Mouse (Mus musculus) midbrain, embryonic 14.5 days (tissue): ENCODE measurements at regions not wholly inside any gene's neighbourhood (a gene's known extent, or its start where the extent isn't known, plus 50 kb on each side); places are given as distances from the start of the nearest gene placed in this dataset.

Experiments used
- ATAC-seq: fragments of 200-750 bp; cut with Nextera tagmentation; 2 replicates; pipeline ENCODE4 v1.8.0; 2017; ENCODE audit warnings: moderate number of reproducible peaks, moderate library complexity; ENCODE audit not compliant: low FRiP score, low TSS enrichment
- DNase-seq: peaks from one replicate; pipeline ENCODE4 v3.0.0-alpha.2; 2015
- H3K27ac ChIP-seq: fragments of 300-500 bp; sonication (generic); replicated peaks from 2 replicates; pipeline ENCODE4 v1.5.1; 2014; ENCODE audit warnings: mild to moderate bottlenecking, low read depth, low read length, moderate library complexity
- H3K27me3 ChIP-seq: fragments of 300-500 bp; sonication (generic); 2 replicates; pipeline ENCODE4 v1.6.1; 2014; ENCODE audit warnings: low read length, control low read depth, mixed read lengths; ENCODE audit not compliant: control insufficient read depth, insufficient read depth
- H3K36me3 ChIP-seq: fragments of 300-500 bp; sonication (generic); 2 replicates; pipeline ENCODE4 v1.6.1; 2014; ENCODE audit warnings: low read length, control low read depth; ENCODE audit not compliant: control insufficient read depth, insufficient read depth
- H3K4me1 ChIP-seq: fragments of 300-500 bp; sonication (generic); 2 replicates; pipeline ENCODE4 v1.6.1; 2014; ENCODE audit warnings: mild to moderate bottlenecking, antibody characterized with exemption, low read length, control low read depth; ENCODE audit not compliant: control insufficient read depth, insufficient read depth
- H3K4me2 ChIP-seq: fragments of 300-500 bp; sonication (generic); 2 replicates; pipeline ENCODE4 v1.6.1; 2014; ENCODE audit warnings: mild to moderate bottlenecking, low read length, moderate library complexity
- H3K4me3 ChIP-seq: fragments of 300-500 bp; sonication (generic); replicated peaks from 2 replicates; pipeline ENCODE4 v1.5.1; 2014; ENCODE audit warnings: low read depth, low read length
- H3K9ac ChIP-seq: fragments of 300-500 bp; sonication (generic); replicated peaks from 2 replicates; pipeline ENCODE4 v1.6.1; 2014; ENCODE audit warnings: mild to moderate bottlenecking, low read length, moderate library complexity
- H3K9me3 ChIP-seq: fragments of 300-500 bp; sonication (generic); 2 replicates; pipeline ENCODE4 v1.6.1; 2016; ENCODE audit warnings: low read length, control low read depth, mixed read lengths; ENCODE audit not compliant: control insufficient read depth
- WGBS: fragments of 180-500 bp; shearing (Covaris S2); extraction: QIAGEN DNeasy Blood & Tissue Kit; methylation state at CpG from one replicate; pipeline ENCODE4 v1.1.7; 2014; 5-methylcytosine and 5-hydroxymethylcytosine counted together

- Histone ChIP-seq H3K4me3 (no peak overlapping the region), H3K9ac (no peak overlapping the region), H3K9me3 (no peaks in the 10 kb centered on the region), H3K36me3 (no peaks in the 10 kb centered on the region), H3K4me2 (no peak overlapping the region), H3K4me1 (no peaks in the 10 kb centered on the region), H3K27ac (no peak overlapping the region), H3K27me3 (no peaks in the 10 kb centered on the region)
- DNase-seq: peak; percentile 93
- no peak for ATAC-seq
- 37% methylated on average over 16 of the region's 16 CpGs for WGBS
Observed at GRCm38 (mm10) chr10:118592648-118593368, 152.0 kb downstream of the Ifng start.

DNA sequence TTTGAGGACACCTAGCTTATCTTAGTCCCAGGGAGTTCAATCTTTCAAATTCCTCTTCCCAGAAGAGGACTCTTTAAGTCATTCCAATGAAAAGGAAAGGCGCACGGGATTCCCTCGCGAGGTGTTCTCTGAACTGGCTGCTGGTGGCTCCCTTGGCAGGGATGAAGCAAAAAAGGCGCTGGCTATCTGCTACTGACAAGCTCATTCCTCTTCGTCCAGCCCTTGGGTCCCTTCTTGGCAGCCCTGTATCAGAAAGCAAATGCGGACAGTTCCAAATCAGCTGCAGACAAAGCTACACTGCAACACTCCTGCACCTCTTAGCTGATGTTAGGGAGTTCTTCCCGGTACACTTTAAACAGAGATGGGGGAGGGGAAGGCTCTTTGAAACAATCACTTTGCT is 155.4 kb downstream of the Ifng start:
- no peak overlapping the region for H3K4me3 ChIP-seq
- H3K36me3 ChIP-seq: no peaks in the 10 kb centered on the region
- no peak overlapping the region for H3K4me2 ChIP-seq
- WGBS: 61% methylated on average over 8 of the region's 8 CpGs
- no peak for ATAC-seq
- peak; percentile 20 for DNase-seq
- H3K27ac ChIP-seq: no peak overlapping the region
- H3K4me1 ChIP-seq: no peaks in the 10 kb centered on the region
- no peaks in the 10 kb centered on the region for H3K9me3 ChIP-seq
- H3K9ac ChIP-seq: no peak overlapping the region
- no peaks in the 10 kb centered on the region for H3K27me3 ChIP-seq

DNA sequence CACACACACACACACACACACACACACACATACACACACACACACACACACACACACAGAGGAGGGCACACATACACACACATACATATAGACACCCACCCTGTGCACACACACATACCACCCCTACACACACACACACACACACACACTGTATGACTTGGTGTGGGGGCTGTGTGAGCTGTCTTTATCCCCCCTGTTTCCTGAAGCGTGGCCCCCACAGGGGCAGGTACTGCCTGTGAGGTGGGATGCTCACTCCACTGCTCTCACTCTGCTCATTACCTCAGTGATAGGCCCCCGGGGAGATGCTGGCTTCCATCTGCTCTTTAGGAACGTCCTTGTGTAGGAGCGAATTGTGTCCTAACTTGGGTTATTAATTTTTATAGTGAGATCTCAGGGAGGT is 157.7 kb downstream of the Ifng start:
- no peak overlapping the region for H3K9ac ChIP-seq
- no peaks in the 10 kb centered on the region for H3K4me1 ChIP-seq
- H3K4me3 ChIP-seq: no peak overlapping the region
- 70% methylated on average over 4 of the region's 4 CpGs for WGBS
- no peak overlapping the region for H3K27ac ChIP-seq
- H3K36me3 ChIP-seq: no peaks in the 10 kb centered on the region
- DNase-seq: no peak
- no peak for ATAC-seq
- no peak overlapping the region for H3K4me2 ChIP-seq
- no peaks in the 10 kb centered on the region for H3K27me3 ChIP-seq
- no peaks in the 10 kb centered on the region for H3K9me3 ChIP-seq

DNA sequence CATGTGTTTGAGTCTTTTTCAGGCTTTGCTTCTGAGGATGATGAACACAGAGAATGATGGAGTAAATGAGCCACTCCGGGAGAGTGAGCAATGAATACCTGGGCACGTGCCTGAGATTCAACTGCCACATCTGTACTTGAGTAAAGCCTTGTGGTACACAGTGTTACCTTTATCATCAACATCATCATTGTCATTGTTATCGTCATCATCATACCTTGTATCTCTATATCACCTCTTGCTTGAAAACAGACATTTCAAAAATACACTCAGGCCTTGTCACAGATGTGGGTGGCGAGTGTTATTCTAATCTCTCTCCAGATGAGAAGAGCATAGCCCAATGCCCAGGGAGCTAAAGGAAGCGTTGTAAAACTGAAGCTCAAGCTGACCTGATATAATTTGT is 158.4 kb downstream of the Ifng start:
- Histone ChIP-seq H3K36me3 (no peaks in the 10 kb centered on the region), H3K27me3 (no peaks in the 10 kb centered on the region), H3K4me1 (no peaks in the 10 kb centered on the region), H3K27ac (no peak overlapping the region), H3K4me3 (no peak overlapping the region), H3K4me2 (no peak overlapping the region), H3K9ac (no peak overlapping the region), H3K9me3 (no peaks in the 10 kb centered on the region)
- 92% methylated on average over 5 of the region's 5 CpGs for WGBS
- DNase-seq (no peak), ATAC-seq (no peak)

GRCm38 (mm10) chr10:118599610-118600009 is 158.8 kb downstream of the Ifng start:
- DNase-seq (no peak), ATAC-seq (no peak)
- WGBS: 97% methylated on average over 4 of the region's 4 CpGs
- H3K9me3 ChIP-seq: no peaks in the 10 kb centered on the region
- H3K27me3 ChIP-seq: no peaks in the 10 kb centered on the region
- H3K4me2 ChIP-seq: no peak overlapping the region
- H3K9ac ChIP-seq: no peak overlapping the region
- H3K4me3 ChIP-seq: no peak overlapping the region
- no peak overlapping the region for H3K27ac ChIP-seq
- no peaks in the 10 kb centered on the region for H3K4me1 ChIP-seq
- H3K36me3 ChIP-seq: no peaks in the 10 kb centered on the region

DNA sequence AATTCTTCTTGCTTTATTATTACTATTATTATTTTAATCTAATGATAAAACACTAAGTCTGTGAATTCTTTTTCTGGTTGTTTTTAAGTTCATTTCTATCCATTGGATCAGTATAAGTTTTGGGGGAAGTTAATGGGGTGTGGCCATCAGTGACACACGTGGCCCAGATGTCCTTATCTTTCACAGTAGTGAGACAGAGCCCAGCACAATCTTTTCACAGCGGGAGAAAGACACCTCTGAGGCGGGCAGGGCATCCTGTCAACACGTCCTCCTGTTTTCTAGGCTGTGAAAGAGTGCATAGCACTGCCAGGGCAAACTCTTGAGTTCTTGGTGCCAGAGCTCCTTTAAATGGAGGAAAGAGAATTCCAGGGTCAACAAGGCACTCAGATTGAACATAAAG is 162.1 kb downstream of the Ifng start:
- no peaks in the 10 kb centered on the region for H3K4me1 ChIP-seq
- H3K9ac ChIP-seq: no peak overlapping the region
- no peak for ATAC-seq
- WGBS: 83% methylated on average over 4 of the region's 4 CpGs
- no peak for DNase-seq
- H3K4me3 ChIP-seq: no peak overlapping the region
- no peaks in the 10 kb centered on the region for H3K36me3 ChIP-seq
- no peak overlapping the region for H3K27ac ChIP-seq
- no peaks in the 10 kb centered on the region for H3K9me3 ChIP-seq
- no peaks in the 10 kb centered on the region for H3K27me3 ChIP-seq
- H3K4me2 ChIP-seq: no peak overlapping the region

DNA sequence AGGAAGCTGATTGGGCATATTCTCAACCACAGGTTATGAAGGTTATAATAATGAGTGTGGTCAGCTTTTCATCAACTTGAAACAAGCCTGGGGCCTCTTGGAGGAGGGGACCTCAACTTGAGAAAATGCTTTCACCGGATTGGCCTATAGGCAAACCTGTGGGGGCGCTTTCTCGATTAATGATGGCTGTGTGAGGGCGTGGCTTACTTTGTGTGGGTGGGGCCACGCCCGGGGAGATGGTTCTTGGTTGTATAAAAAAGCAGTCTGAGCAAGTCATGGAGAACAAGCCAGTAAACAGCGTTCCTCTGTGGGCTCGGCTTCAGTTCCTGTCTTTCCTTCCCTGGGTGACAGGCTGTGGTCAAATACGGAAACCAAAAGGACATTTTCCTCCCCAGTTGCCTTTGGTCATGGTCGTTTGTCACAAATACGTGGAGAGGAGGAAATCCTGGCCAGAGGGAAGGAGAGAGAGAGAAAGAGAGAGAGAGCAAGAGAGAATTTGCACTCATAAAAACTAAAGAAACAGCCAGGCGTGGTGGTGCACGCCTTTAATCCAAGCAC is 163.1 kb downstream of the Ifng start:
- 90% methylated on average over 13 of the region's 13 CpGs for WGBS
- ATAC-seq (no peak), DNase-seq (no peak)
- no peak overlapping the region for H3K4me2 ChIP-seq
- H3K36me3 ChIP-seq: no peaks in the 10 kb centered on the region
- H3K4me1 ChIP-seq: no peaks in the 10 kb centered on the region
- H3K27me3 ChIP-seq: no peaks in the 10 kb centered on the region
- H3K4me3 ChIP-seq: no peak overlapping the region
- H3K9ac ChIP-seq: no peak overlapping the region
- no peak overlapping the region for H3K27ac ChIP-seq
- H3K9me3 ChIP-seq: no peaks in the 10 kb centered on the region

GRCm38 (mm10) chr10:118605156-118605821 is 164.4 kb downstream of the Ifng start:
- Histone ChIP-seq H3K4me3 (no peak overlapping the region), H3K36me3 (no peaks in the 10 kb centered on the region), H3K9me3 (no peaks in the 10 kb centered on the region), H3K27ac (no peak overlapping the region), H3K4me1 (no peaks in the 10 kb centered on the region), H3K4me2 (no peak overlapping the region), H3K27me3 (no peaks in the 10 kb centered on the region), H3K9ac (no peak overlapping the region)
- no peak for DNase-seq
- no peak for ATAC-seq
- 92% methylated on average over 10 of the region's 10 CpGs for WGBS

DNA sequence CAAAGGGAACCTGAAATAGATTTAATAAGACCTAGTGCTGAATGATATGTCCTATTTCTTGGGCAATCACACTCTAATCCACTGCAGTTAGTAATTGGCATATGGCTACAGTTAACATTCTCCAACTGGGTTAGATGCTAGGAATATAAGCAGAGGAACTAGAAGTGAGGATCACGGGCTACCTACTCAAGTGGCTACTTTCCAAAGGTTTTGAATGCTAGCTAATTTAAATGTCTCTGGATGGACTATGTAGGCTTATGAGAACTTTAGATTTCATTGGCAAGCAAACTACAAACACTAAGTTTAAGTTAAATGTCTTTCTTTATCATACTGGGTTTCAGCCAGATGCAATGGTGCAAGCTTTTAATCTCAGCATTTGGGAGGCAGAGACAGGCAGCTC is 166.6 kb downstream of the Ifng start:
- Histone ChIP-seq H3K27ac (no peak overlapping the region), H3K4me3 (no peak overlapping the region), H3K9me3 (no peaks in the 10 kb centered on the region), H3K9ac (no peak overlapping the region), H3K27me3 (no peaks in the 10 kb centered on the region), H3K4me1 (no peaks in the 10 kb centered on the region), H3K36me3 (no peaks in the 10 kb centered on the region), H3K4me2 (no peak overlapping the region)
- ATAC-seq: no peak
- DNase-seq: no peak
- WGBS: 88% methylated on average over 1 of the region's 1 CpGs
